Mouse (Mus musculus): Measurements from ENCODE around the gene Apba1.

The Apba1 gene

DNA sequence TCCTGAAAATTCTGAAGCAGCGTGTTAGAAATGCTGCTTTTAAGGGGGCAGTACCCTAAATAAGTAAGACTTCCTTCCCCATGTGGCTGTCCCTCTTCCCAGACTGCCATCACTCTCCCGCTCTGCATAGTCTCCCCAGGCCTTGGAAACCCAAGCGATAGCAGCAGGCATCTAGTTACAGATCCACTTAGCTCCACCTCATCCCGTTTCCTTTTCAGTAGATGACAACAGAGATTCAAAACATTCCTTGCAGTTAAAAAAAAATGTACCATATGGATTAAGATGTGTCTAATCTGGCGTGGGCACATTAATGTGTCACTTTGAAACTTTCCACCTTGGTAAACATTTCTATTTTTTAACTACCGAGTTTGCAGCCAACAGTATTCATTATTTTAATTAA is 48.1 kb downstream of the Apba1 start:
- ATAC-seq (ENCODE audit: low TSS enrichment) = peak; percentile 73

- ATAC-seq (ENCODE audit: low TSS enrichment) = 0 out of 2 replicates have a peak, but pooled peaks have one; percentile 8
Observed at GRCm38 (mm10) chr19:23807371-23807770, 48.7 kb downstream of the Apba1 start.

- ATAC-seq (ENCODE audit: low TSS enrichment) = no peak
Observed at GRCm38 (mm10) chr19:23809236-23809635, 50.5 kb downstream of the Apba1 start.

DNA sequence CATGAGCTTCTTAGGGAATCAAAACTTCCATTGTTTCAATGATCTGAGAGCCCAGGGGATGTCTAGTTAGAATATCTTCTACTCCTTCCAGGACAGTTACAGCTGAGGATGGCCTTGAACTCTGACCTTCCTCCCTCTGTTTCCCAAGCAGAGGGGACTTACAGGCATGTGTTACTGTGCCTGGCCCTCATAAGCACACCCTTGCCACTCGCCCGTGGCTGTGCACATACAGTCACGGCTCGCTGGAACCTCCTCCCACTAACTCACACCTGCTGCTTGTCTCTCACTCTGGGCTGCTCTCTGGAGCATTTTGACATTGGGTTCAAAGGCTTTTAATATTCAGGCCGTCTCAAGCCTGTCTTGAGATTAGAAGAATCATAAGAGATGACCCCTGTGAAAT is 51.8 kb downstream of the Apba1 start:
- ATAC-seq (ENCODE audit: low TSS enrichment) = no peak

DNA sequence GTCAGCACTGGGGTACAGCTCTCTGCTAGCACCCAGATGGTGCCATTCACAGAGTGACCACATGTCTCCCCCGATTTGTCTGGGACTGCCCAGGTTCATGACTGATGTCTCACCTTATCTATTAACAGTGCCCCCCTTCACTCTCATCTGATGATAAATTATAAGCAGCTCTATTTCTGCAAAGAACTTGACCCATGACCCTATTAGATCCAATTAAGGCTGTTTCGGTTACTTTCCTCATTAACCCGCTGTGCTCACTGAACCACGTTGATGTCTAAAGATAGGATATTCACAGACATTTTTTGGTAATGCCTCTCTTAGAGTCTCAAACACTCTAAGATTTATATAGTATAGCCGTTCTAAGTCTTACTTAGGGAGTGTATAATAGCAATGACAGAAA is 52.3 kb downstream of the Apba1 start:
- ATAC-seq (ENCODE audit: low TSS enrichment) = no peak

DNA sequence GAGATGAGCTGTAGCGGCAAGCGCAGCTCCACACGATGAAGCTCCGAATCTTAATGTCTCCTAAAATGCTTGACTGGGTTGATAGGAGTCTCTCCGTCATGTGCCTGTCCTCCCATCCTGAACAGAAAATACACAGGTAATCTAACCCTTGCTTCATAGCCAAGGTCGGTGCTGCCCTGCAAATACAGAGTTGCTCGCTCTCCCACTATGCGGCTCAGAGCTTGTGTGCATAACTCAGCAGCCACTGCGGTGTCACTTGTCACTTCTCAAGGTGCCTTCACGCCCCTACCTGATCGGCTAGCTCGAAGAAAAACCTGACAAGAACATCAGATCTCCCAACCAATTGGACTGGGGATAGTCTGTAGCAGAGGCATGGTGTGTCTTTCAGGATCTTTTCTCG is 58.1 kb downstream of the Apba1 start:
- ATAC-seq (ENCODE audit: low TSS enrichment) = no peak

- ATAC-seq (ENCODE audit: low TSS enrichment) = no peak
Observed at GRCm38 (mm10) chr19:23817196-23817595, 58.5 kb downstream of the Apba1 start.

GRCm38 (mm10) chr19:23819882-23820281 is 61.2 kb downstream of the Apba1 start:
- no peak for ATAC-seq (ENCODE audit: low TSS enrichment)

GRCm38 (mm10) chr19:23822497-23822896 is 63.8 kb downstream of the Apba1 start:
- no peak for ATAC-seq (ENCODE audit: low TSS enrichment)

- no peak for ATAC-seq (ENCODE audit: low TSS enrichment)
Observed at GRCm38 (mm10) chr19:23823533-23823932, 64.8 kb downstream of the Apba1 start.

DNA sequence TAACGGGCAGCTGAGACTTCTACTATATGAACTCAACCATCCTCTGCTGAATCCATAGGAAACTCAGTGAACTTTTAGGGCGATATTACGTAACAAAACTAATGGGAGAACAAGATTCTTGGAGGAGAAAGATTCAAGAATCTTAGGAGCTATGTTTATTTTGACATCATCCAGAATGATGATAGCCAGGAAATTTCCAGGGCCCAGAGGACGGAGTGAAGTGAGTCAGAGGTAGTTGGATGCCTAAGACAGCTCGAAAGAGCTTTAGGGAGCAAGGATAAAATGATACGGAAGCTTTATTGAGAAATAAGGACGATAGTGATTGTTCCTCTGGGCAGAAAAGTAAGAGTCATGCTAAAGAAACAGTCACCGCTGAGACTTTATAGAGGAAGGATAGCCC is 67.6 kb downstream of the Apba1 start:
- ATAC-seq (ENCODE audit: low TSS enrichment) = no peak

DNA sequence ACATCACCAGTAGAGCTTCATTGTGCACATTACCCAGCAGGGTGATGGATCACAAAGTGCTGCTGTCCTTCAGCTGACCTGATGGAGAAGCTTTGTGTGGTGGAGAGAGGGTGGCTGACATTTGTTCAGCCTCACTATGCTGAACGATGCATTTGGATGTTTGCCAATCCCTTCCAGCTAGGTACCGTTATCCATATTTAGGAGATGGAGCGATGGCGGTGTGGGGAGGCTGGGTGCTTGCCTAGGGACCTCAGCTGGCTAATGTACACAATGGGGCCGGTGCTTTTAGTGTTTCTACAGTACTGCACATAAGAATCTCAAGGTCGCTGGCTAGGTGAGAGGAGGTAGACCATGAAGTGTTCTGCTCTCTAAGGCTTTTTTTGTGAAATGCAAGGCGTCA is 72.1 kb downstream of the Apba1 start:
- no peak for ATAC-seq (ENCODE audit: low TSS enrichment)

GRCm38 (mm10) chr19:23833685-23834682 is 75.3 kb downstream of the Apba1 start:
- peak; percentile 58 for ATAC-seq (ENCODE audit: low TSS enrichment)

DNA sequence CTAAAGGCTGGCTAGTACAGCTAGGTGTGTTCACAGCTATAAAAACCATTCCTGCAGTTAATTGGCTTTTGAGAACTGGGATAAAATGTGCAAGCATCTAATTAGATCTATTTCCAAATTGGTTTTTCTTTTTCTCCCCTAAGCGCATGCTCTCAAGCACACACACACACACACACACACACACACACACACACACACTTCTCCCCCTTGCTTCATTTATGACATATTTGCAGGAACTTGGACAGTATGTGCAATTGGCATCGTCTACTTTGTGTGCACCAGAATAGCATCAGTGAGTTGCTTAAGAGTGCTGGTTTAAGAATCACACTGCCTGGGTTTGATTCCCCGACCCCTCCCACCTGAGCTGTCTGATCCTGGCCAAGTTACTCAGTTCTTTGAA is 76.0 kb downstream of the Apba1 start:
- ATAC-seq (ENCODE audit: low TSS enrichment) = peak; percentile 72

GRCm38 (mm10) chr19:23855832-23856231 is 97.1 kb downstream of the Apba1 start:
- peak; percentile 90 for ATAC-seq (ENCODE audit: low TSS enrichment)

DNA sequence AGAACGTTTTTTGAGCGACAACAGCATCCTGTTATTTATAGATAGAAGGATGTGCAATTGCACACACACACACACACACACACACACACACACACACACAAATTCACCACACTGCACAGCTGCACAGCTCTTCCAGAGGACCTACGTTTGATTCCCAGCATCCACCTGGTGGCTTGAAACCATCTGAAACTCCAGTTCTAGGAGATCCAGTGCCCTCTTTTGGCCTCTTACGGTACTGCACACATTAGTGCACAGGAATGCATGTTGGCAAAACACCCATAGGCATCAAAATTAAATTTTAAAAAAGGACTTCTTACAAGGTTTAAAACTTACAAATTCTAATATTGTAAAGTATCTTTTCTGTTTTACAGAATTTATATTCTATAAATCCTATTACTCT is 99.4 kb downstream of the Apba1 start:
- no peak for ATAC-seq (ENCODE audit: low TSS enrichment)

- no peak for ATAC-seq (ENCODE audit: low TSS enrichment)
Observed at GRCm38 (mm10) chr19:23858781-23859180, 100.1 kb downstream of the Apba1 start.

- ATAC-seq (ENCODE audit: low TSS enrichment) = no peak
Observed at GRCm38 (mm10) chr19:23860151-23860820, 101.6 kb downstream of the Apba1 start.

GRCm38 (mm10) chr19:23862736-23863135 is 104.0 kb downstream of the Apba1 start:
- ATAC-seq (ENCODE audit: low TSS enrichment) = no peak

DNA sequence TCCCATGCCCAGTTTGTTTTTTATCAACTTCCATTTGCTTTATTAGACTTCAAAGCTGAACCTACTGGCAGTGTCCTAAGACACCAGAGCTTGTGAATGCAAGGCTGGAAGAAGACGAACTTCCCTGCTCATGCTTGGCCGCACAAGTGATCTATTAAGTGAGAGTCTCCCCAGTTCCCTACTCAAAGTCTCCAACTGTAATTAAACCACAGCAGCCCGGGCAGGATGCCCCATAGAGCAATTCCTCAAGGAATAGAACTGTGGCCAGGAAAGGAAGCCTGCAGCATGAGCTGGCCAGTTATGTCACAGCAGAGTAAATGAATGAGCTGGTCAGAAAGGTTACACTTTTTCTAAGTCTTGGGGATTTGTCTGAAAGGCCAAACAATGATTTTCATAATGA is 105.3 kb downstream of the Apba1 start:
- no peak for ATAC-seq (ENCODE audit: low TSS enrichment)

GRCm38 (mm10) chr19:23866045-23866444 is 107.4 kb downstream of the Apba1 start:
- ATAC-seq (ENCODE audit: low TSS enrichment) = peak; percentile 15

DNA sequence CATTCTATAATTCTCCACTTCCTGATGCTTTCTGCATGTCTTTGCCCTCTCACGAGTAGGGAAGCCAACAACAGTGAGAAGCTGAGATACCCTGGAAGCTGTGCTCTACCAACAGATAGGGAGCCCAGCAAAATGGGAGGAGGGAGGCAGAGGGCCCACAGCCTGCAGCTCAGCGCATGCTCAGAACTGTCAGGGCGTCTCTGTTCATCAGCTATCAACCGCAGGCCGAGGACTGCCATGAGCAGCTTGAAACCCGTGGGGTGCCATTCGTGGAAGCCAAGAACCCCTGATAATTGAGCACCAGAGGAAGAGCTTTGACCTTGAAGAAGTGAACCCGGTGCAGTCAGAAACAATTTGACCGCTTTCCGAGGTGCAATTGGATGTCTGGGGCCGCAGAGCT is 108.4 kb downstream of the Apba1 start:
- ATAC-seq (ENCODE audit: low TSS enrichment) = peak; percentile 25; the same call in 1 of the 2 replicates

DNA sequence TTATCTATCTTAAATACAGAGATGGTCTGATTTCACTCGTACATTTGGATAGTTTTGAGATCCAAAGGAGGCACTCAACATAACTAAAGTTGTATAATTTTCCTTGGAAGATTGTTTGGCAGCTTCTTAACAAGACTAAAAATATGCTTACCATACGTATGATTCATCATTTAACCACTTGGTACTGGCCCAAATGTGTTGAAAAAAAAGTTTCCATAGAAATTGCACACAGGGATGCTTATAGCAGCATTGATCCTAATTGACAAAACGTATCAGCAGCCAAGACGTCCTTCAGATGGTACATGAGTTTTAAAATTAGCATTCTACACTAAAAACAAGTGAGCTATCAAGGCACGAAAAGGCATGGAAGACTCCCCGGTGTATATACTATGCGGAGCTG is 108.9 kb downstream of the Apba1 start:
- peak; percentile 42 for ATAC-seq (ENCODE audit: low TSS enrichment)

All from frontal cortex, adult (tissue).